Mouse (Mus musculus) spleen, embryonic (tissue): ENCODE measurements at regions not wholly inside any gene's neighbourhood (a gene's known extent, or its start where the extent isn't known, plus 50 kb on each side); places are given as distances from the start of the nearest gene placed in this dataset.
"Not testable (repeated sequence)": the region's sequence is repeated elsewhere in the genome, so short reads cannot be mapped to it uniquely, and the experiment has no call there.

Source experiments
- CTCF ChIA-PET: fragments of 350-600 bp; sonication (Branson Sonifier 250); formaldehyde crosslinking; loops from one replicate; lab custom pipeline; 2022; lab: Charles Lee

DNA sequence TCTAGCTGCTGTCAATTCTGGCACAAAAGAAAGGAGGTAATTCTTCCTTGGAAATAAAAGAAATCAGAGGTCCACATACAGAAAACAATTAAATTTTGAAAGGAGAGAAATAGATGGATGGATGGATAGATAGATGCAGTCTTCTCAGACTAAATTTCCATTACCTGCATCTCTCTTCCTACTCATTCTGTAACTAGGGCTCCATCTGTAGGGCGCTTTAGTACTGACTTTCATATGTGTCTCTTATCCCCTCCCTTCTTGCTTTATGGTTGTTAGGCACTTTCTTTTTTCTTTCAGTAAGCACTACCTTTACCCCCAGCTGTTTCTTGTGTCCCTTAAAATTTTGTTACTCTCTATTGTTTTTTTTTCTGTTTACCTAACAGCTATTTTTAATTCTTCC is 72.9 kb upstream of the Olfr1324 start:
- CTCF ChIA-PET, result no interaction called here

DNA sequence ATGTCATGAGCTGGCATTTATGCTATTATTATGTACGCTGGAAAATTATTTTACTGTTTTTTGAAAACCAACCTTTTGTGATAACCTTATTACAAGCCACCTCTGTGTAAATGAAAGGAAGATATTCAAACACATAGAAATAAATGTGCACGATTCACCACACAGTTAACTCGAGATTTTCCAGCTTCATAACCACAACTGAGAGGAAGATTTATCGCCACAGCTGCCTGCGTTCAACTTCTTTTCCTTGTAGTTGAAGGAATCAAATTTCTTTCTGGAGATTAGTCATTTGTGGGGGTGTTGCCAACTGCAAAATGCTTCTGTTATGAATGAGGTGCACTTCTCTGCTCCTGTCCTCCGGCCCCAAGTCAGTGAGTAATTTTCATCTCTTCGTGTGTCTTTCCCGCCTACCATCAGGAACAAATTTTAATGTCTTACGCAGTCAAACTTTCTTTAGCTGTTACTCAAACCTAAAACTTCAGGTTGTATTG is 62.2 kb upstream of the Olfr1324 start:
- CTCF ChIA-PET, result not testable (repeated sequence)
